Mouse (Mus musculus) heart, embryonic 10.5 days (tissue): ENCODE measurements around the gene AA986860. TPM values are rescaled to one million over a fixed set of nuclear protein-coding genes. Genes with fewer than 3 reads are reported as not detected.

ENCODE experiments used
- DNase-seq: peaks from one replicate; pipeline ENCODE4 v3.0.0-alpha.2; 2017; ENCODE audit warnings: low spot score
- H3K27ac ChIP-seq: fragments of 300-500 bp; sonication (generic); 2 replicates; pipeline ENCODE4 v1.5.1; 2016; ENCODE audit warnings: mild to moderate bottlenecking
- H3K27me3 ChIP-seq: fragments of 300-500 bp; sonication (generic); 2 replicates; pipeline ENCODE4 v1.6.1; 2016; ENCODE audit warnings: mild to moderate bottlenecking; ENCODE audit not compliant: poor library complexity, insufficient read depth, severe bottlenecking
- H3K36me3 ChIP-seq: fragments of 300-500 bp; sonication (generic); 2 replicates; pipeline ENCODE4 v1.6.1; 2016; ENCODE audit warnings: mild to moderate bottlenecking, moderate library complexity
- H3K4me1 ChIP-seq: fragments of 300-500 bp; sonication (generic); 2 replicates; pipeline ENCODE4 v1.6.1; 2016; ENCODE audit warnings: mild to moderate bottlenecking
- H3K4me3 ChIP-seq: fragments of 300-500 bp; sonication (generic); 2 replicates; pipeline ENCODE4 v1.5.1; 2016; ENCODE audit warnings: mild to moderate bottlenecking, moderate library complexity
- H3K9me3 ChIP-seq: fragments of 300-500 bp; sonication (generic); 2 replicates; pipeline ENCODE4 v1.6.1; 2016; ENCODE audit warnings: mild to moderate bottlenecking, moderate library complexity
- WGBS: fragments of 180-500 bp; shearing (Covaris S2); methylation state at CpG from one replicate; pipeline ENCODE4 v1.1.7; 2016; 5-methylcytosine and 5-hydroxymethylcytosine counted together
- polyA plus RNA-seq: library from polyadenylated mRNA; unstranded; fragments of >200 nt; fragmentation: Nextera tagmentation; extraction: Ambion mirVana; gene quantifications from 2 replicates; pipeline ENCODE4 v1.2.1, GENCODE M21; 2016

The AA986860 gene
- polyA plus RNA-seq, 1 experiment from 2014 or later, result 0.67 TPM

DNA sequence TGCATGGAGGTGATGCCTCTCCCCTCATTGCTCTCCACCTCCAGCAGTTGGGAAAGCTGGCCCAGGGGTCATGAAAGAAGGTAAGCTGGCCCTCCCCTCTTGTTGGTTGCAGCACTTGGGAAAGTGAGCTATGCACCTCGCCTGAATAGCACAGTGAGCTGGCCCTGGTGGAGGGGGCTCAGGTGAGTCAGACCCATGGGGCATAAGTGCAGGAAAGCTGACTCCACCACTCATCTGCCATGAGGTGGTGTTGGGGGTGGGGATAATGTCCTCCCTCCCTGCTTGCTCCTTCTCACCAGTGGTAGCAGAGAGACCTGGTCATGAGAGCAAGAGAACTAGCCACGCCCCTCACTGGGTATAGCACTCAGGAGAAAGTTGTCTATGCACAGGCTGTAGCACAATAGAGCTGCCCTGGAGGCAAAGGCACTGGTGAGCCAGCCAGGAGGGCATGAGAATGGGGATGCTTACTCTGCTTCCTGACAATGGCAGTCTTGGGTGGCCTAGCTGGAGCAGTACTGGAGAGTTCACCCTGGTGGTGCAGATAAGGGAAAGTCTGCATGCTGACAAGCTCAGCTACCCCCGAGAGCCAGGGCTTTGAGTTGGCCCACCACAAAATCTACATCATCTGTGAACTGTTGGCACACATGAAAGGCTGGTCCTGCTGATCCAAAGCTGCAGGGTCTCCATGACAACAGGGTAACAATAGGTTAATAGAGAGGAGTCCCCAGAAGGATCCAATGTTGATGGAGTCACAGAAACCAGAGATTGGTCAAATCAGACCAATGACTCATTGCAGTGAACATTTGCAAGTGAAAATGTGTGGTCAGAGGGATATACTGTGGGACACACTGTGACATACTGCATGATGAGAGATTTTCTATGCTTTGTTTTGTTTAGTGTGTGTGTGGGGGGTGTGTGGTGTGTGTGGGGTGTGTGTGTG, 58.0 kb downstream of the AA986860 start:
- H3K27me3 ChIP-seq, result 0 out of 2 replicates have a peak, but pooled peaks cover 8% of the 10 kb centered on the region
- H3K4me1 ChIP-seq, result 0 out of 2 replicates have a peak, but pooled peaks cover 3% of the 10 kb centered on the region
- no peak overlapping the region for H3K27ac ChIP-seq
- DNase-seq, result no peak
- WGBS, result 51% methylated on average over 3 of the region's 3 CpGs
- no peaks in the 10 kb centered on the region for H3K36me3 ChIP-seq
- H3K9me3 ChIP-seq, result no peaks in the 10 kb centered on the region
- no peak overlapping the region for H3K4me3 ChIP-seq

Other genes starting within 250 kb of the AA986860 start
- not detected in 2 replicates for gene Zp3r, start 102.4 kb upstream of the AA986860 start, polyA plus RNA-seq
- not detected in 2 replicates for gene C4bp, start 70.3 kb upstream of the AA986860 start, polyA plus RNA-seq
- gene Gm29427, start 16.2 kb upstream of the AA986860 start, polyA plus RNA-seq, result not detected in 2 replicates
- gene Yod1, start 14.6 kb upstream of the AA986860 start, polyA plus RNA-seq, result 8.6 and 10.1 TPM in 2 replicates
- gene Pfkfb2, start 2.7 kb upstream of the AA986860 start, polyA plus RNA-seq, result 5.0 and 7.4 TPM in 2 replicates
- 0.18 TPM in 1 of 2 replicates, not detected in the other for gene Fcamr, start 68.9 kb downstream of the AA986860 start, polyA plus RNA-seq
- gene Pigr, start 94.7 kb downstream of the AA986860 start, polyA plus RNA-seq, result not detected in 2 replicates
- gene Fcmr, start 133.7 kb downstream of the AA986860 start, polyA plus RNA-seq, result 2.7 and 2.8 TPM in 2 replicates
- gene Il24, start 155.5 kb downstream of the AA986860 start, polyA plus RNA-seq, result not detected in 2 replicates
- gene Il20, start 179.5 kb downstream of the AA986860 start, polyA plus RNA-seq, result not detected in 2 replicates
- gene Il19, start 208.1 kb downstream of the AA986860 start, polyA plus RNA-seq, result 0.13 and 0.22 TPM in 2 replicates